Mouse (Mus musculus) embryo, embryonic 9.5 days (tissue): ENCODE data around the gene Hfe2.
"Not testable (repeated sequence)": the region's sequence is repeated elsewhere in the genome, so short reads cannot be mapped to it uniquely, and the experiment has no call there.

Experiments
- DNase-seq: peaks from one replicate; pipeline ENCODE4 v3.0.0-alpha.2; 2017; ENCODE audit errors: extremely low spot score

Gene Hfe2

GRCm38 (mm10) chr3:96496216-96496615, 28.8 kb upstream of the Hfe2 start:
- DNase-seq, result no peak

GRCm38 (mm10) chr3:96496620-96497275, 28.2 kb upstream of the Hfe2 start:
- DNase-seq, result peak; percentile 24

- peak; percentile 91 for DNase-seq
These were observed 27.4 kb upstream of the Hfe2 start for GRCm38 (mm10) chr3:96497451-96498028.

- DNase-seq, result no peak
These were observed 26.3 kb upstream of the Hfe2 start for GRCm38 (mm10) chr3:96498476-96499245.

GRCm38 (mm10) chr3:96499481-96500288, 25.3 kb upstream of the Hfe2 start:
- peak; percentile 90 for DNase-seq

GRCm38 (mm10) chr3:96500289-96500621, 24.7 kb upstream of the Hfe2 start:
- peak; percentile 96 for DNase-seq

- DNase-seq, result peak; percentile 89
These were observed 24.2 kb upstream of the Hfe2 start for GRCm38 (mm10) chr3:96500691-96501265.

- DNase-seq, result peak; percentile 94
These were observed 23.4 kb upstream of the Hfe2 start for GRCm38 (mm10) chr3:96501391-96502115.

- DNase-seq, result peak; percentile 33
These were observed 22.5 kb upstream of the Hfe2 start for GRCm38 (mm10) chr3:96502181-96503082.

GRCm38 (mm10) chr3:96503083-96503450, 21.9 kb upstream of the Hfe2 start:
- DNase-seq, result peak; percentile 87

GRCm38 (mm10) chr3:96503946-96504345, 21.0 kb upstream of the Hfe2 start:
- DNase-seq, result no peak

GRCm38 (mm10) chr3:96504931-96505330, 20.0 kb upstream of the Hfe2 start:
- no peak for DNase-seq

GRCm38 (mm10) chr3:96506396-96507047, 18.4 kb upstream of the Hfe2 start:
- no peak for DNase-seq

GRCm38 (mm10) chr3:96507966-96508365, 17.0 kb upstream of the Hfe2 start:
- DNase-seq, result not testable (repeated sequence)

- no peak for DNase-seq
These were observed 4.8 kb upstream of the Hfe2 start for GRCm38 (mm10) chr3:96520171-96520570.

GRCm38 (mm10) chr3:96522149-96522548, 2.8 kb upstream of the Hfe2 start:
- DNase-seq, result no peak

GRCm38 (mm10) chr3:96524028-96524810, 753 bp upstream of the Hfe2 start:
- DNase-seq, result no peak

GRCm38 (mm10) chr3:96526013-96526762, 1.2 kb downstream of the Hfe2 start:
- no peak for DNase-seq
